Mouse (Mus musculus): ENCODE results near the gene Gnptab.

DNA sequence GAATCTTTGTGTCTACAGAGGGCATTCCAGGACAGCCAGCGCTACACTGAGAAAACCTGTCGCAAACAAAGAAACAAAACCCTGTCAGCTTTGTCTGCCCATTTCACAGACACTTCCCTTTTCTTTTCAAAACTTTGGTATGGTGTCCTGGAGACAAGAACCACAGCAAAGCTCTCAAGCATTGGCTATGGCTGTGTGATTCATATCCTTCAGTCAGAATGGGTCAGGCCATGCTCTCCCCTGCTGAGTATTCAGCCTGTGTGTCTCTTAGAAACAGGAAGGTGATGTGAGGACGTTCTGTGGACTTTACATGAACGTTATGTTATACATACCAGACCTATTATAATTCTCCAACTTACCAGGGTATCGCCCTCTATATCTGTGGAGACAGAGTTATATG is 38.8 kb downstream of the Gnptab start:
- TF ChIP-seq GATA1 (IDR thresholded peaks at IDR 0.05; ENCODE audit: low read depth, low read length) = no peak
- TF ChIP-seq SMC3 (IDR thresholded peaks at IDR 0.05; ENCODE audit: low read depth, low read length) = no peak
- TF ChIP-seq POLR2A (IDR thresholded peaks at IDR 0.05; ENCODE audit: control insufficient read depth in 1 of 2, insufficient read depth in 1 of 2, low read depth in 1 of 2, low read length in 2 of 2, poor library complexity in 1 of 2) = no peak
- no peak for TF ChIP-seq CTCF (IDR thresholded peaks at IDR 0.05 in 2 of 3, conservative IDR thresholded peaks at IDR 0.05 in 1 of 3; ENCODE audit: control insufficient read depth in 1 of 3, insufficient read depth in 1 of 3, low read depth in 2 of 3, low read length in 3 of 3, poor library complexity in 1 of 3, severe bottlenecking in 1 of 3)
- no peak for TF ChIP-seq ZNF384 (IDR thresholded peaks at IDR 0.05; ENCODE audit: low read depth, low read length)
- TF ChIP-seq BHLHE40 (IDR thresholded peaks at IDR 0.05; ENCODE audit: borderline replicate concordance, low read depth, low read length) = no peak
- no peak for TF ChIP-seq UBTF (IDR thresholded peaks at IDR 0.05; ENCODE audit: borderline replicate concordance, insufficient read depth, low read depth, low read length)
- TF ChIP-seq ZKSCAN1 (IDR thresholded peaks at IDR 0.05; ENCODE audit: low read depth, low read length) = no peak
- no peak for TF ChIP-seq ELF1 (IDR thresholded peaks at IDR 0.05; ENCODE audit: low read depth, low read length)
